Mouse (Mus musculus) heart, postnatal 14 days (tissue): ENCODE measurements at regions not wholly inside any gene's neighbourhood (a gene's known extent, or its start where the extent isn't known, plus 50 kb on each side); places are given as distances from the start of the nearest gene placed in this dataset.

Experiments
- DNase-seq, 2 experiments: peaks; one replicate each; pipeline ENCODE4 v3.0.0; 2021 to 2022
- intact Hi-C: fragments of 180-260 bp; cut with DNase I; formaldehyde crosslinking; loops from one replicate; pipeline ENCODE4 v1.15.1; 2025

GRCm38 (mm10) chr10:24487915-24488314 is 107.3 kb upstream of the Ccn2 start:
- intact Hi-C loops = loop anchor here (5.0 kb wide), 1 partner anchor 41 kb away; no protein-coding TSS in a partner anchor
- no peak for DNase-seq

GRCm38 (mm10) chr10:24490432-24490831 is 104.8 kb upstream of the Ccn2 start:
- no peak for DNase-seq
- intact Hi-C loops = loop anchor here (5.0 kb wide), 2 partner anchors 78 to 102 kb away; no protein-coding TSS in a partner anchor

GRCm38 (mm10) chr10:24491848-24492247 is 103.4 kb upstream of the Ccn2 start:
- intact Hi-C loops = loop anchor here (5.0 kb wide), 2 partner anchors 80 to 100 kb away; no protein-coding TSS in a partner anchor
- DNase-seq = no peak

GRCm38 (mm10) chr10:24493392-24493791 is 101.8 kb upstream of the Ccn2 start:
- intact Hi-C loops = loop anchor here (5.0 kb wide), 2 partner anchors 81 to 99 kb away; no protein-coding TSS in a partner anchor
- DNase-seq = peak; percentile 57 to 73

GRCm38 (mm10) chr10:24493936-24494335 is 101.3 kb upstream of the Ccn2 start:
- DNase-seq = peak; percentile 63 to 69
- intact Hi-C loops = loop anchor here (5.0 kb wide), 2 partner anchors 82 to 98 kb away; no protein-coding TSS in a partner anchor

- no peak for DNase-seq
- intact Hi-C loops = no loop called here
Measured at GRCm38 (mm10) chr10:24519795-24520512, 75.3 kb upstream of the Ccn2 start.

- DNase-seq = no peak
- intact Hi-C loops = no loop called here
Measured at GRCm38 (mm10) chr10:24520515-24520914, 74.7 kb upstream of the Ccn2 start.

GRCm38 (mm10) chr10:24532776-24533175 is 62.5 kb upstream of the Ccn2 start:
- intact Hi-C loops = no loop called here
- DNase-seq = no peak

GRCm38 (mm10) chr10:24534901-24535300 is 60.3 kb upstream of the Ccn2 start:
- intact Hi-C loops = no loop called here
- peak; percentile 9 to 12 for DNase-seq

GRCm38 (mm10) chr10:24535461-24535860 is 59.8 kb upstream of the Ccn2 start:
- intact Hi-C loops = no loop called here

GRCm38 (mm10) chr10:24541990-24542389 is 53.3 kb upstream of the Ccn2 start:
- intact Hi-C loops = no loop called here
- DNase-seq = no peak

More at GRCm38 (mm10) chr10:24535461-24535860, 59.8 kb upstream of the Ccn2 start:
- DNase-seq = no peak
